Mouse (Mus musculus): ENCODE measurements around the gene Bmpr2.
"Not testable (repeated sequence)": the region's sequence is repeated elsewhere in the genome, so short reads cannot be mapped to it uniquely, and the experiment has no call there.

Gene Bmpr2

DNA sequence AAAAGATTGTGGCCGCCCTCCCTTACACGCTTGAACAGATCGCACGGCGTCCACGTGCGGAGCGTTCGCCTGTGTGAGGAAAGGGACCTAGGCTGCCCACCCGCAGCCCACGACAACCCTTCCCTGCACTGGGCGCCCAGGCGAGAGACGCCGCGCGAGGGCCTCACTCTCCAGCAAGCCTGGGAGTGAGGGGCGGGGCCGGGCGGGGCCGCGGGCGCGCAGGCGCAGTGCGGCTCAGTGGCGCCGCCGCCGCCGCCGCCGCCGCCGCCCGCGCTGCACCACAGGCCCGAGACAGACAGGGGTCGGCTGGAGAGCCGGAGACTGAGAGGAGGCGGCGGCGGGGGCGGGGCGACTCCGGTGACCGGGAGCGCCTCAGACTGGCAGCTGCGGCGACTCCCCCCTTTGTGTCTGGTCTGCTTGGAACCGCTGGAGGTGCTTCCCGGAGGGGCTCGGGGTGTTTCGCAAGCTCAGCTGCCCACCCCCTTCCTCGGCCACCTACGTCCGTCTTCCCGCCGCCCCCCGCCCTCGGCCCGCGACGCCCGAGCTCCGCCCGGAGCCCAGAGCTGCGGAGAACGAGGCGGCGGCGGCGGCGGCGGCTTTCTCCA lies at the start of gene Bmpr2:
Bmpr2 (plus strand) TSS at position 237 of the 605 bp plus-strand sequence.
- peak; percentile 90 for DNase-seq (ENCODE audit: low spot score)

DNA sequence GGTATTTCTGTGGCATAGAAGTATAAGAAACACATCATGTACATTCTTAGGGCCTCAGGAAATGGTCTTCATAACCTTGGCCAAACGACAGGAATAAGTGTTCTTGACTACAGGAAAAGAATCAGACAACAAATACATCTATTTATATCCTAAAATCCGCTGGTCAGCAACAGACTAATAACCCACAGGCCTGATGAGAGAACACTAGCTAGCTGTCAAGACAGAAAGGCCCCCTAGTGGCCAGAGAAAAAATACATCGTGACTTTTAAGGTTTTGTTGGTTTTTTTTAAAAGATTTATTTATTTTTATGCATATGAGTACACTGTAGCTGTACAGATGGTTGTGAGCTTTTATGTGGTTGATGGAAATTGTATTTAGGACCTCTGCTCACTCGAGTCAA lies 43.3 kb upstream of the Bmpr2 start:
- no peak for DNase-seq (ENCODE audit: low spot score)

DNA sequence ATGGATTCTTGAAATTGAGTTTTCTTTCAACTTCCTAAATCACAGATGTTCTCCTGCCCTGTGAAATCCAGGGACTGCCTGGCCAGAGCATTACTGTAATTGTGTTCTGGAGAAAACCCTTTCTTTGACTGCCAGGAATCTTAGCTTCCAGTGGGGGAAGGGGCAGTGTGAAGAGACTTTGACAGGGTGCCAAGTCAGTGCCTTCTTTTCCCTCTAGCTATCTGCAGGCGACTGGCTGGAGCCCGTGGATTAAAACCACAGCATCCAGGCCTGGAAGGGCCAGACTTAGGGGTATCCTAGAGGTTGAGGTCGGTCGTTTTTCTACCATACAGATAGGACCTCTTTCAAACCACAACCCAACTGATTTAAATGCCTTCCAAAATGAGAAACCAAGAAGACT lies 37.5 kb upstream of the Bmpr2 start:
- no peak for DNase-seq (ENCODE audit: low spot score)

DNA sequence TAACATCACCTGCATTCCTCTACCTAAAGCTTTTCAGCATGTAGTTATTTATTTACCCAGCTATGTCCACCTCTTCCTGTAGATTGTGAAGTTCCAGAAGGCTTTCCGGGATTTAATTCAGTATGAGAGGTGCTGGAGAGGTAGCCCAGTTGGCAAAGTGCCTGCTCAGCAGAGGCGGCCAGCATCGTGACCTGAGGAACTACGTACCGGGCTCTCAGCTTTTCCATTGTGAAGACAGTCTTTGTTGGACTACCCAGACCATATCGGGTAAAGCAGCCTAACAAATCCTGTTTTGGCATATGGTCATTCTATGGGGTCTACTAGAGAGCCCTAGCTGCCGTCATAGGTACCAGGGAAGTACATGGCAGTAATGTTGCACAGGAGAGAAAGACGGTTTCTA lies 33.1 kb upstream of the Bmpr2 start:
- peak; percentile 27 for DNase-seq (ENCODE audit: low spot score)

DNA sequence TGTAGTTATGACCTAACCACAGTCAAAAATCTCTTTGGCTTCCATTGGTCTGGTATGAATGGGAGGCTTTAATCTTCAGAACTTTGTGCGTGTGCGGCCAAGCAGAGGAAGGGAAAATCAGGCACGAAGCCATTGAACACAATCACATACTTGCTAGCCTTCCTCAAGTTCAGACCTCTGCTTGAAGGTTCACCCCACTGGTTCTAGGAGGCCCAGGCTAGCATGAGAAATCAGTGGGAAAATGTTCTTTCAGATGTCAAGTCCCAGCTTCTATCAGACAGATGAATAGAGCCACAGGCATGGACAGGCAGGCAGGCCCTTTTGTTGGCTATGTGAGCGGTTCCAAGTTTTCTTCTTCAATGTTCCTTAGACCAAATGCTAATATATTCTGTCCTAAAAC lies 32.5 kb upstream of the Bmpr2 start:
- DNase-seq (ENCODE audit: low spot score), result no peak

DNA sequence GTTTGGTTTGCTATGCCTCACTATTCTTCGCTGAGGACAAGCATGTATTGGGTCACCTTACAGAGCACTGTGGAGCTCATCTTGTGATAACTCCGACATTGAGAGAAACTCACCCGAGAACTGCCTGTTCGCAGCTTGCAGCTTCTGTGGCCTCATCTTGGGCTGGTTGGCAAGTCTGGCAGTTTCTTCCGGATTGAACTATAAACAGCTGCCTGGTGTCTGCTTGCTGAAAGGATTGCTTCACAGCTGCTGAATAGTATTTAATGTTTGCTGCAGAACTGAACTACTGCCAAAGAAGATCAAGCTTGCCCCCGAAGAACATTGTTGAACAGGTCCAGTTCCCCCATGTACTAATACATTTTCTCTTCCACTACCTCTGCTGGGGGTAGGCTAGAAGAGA lies 29.1 kb upstream of the Bmpr2 start:
- DNase-seq (ENCODE audit: low spot score), result no peak

DNA sequence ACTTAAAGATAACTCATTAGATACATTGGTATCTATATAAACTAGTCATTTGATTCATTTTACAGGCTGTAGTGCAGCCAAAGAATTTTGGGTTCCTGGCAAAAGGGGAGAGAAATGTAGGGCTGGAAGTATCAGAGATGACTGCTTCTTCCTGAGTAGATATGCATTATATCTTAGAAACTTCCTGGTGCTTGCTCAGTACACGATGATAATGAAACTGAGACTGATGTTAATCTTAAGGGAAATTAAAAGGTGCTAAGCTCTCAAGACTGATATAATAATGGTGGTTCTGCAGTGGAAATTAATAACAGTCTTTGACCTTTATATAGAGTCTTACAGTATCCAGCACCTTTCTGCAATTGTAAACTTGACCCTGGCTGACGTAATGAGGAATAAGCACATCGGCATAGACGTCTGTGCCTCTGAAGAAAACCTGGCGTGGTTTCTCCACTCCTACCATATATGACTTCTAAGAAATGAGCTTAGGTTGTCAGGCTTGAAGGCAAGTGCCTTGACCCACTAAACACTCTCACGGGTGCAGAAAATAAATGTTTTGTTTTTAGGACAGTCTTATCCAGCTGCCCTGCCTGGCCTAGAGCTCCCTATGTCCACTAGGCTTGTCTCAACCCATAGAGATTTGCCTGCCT lies 24.3 kb upstream of the Bmpr2 start:
- no peak for DNase-seq (ENCODE audit: low spot score)

DNA sequence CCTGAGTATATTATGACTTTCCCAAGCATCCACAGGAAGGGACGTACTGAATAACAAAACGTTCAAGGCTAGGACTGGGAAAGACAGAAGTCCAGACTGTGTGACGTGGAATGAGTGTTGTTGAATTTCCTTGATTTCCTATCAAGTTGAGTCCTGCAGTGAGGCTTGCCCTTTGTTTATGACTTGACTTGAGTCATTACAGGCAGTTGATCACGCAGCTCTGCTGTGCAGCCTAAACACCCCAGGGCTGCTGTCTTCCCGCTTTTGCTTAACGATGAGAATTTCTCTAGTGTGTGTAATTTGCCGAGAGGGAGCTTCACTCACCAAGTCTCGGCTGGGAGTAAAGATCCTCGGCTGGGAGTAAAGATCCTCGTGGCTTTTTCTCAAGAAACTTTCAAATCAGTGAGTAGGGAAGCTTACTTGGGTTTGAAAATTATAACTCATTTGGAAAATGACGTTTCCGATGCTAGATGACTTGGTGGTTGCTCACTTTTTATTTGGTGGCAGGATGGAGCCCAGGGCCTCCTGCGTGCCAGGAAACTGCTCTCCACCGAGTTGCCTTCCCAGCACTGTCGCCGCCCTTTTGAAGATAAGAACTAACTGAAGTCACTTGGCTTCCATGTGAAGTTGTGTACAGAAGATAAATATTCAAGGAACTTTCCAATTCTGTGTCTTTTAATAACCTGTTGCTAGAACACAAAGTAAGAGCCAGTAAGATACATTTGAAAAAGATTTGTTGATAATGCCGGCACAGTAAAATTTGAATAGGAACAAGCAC lies 23.4 kb upstream of the Bmpr2 start:
- peak; percentile 40 for DNase-seq (ENCODE audit: low spot score)

DNA sequence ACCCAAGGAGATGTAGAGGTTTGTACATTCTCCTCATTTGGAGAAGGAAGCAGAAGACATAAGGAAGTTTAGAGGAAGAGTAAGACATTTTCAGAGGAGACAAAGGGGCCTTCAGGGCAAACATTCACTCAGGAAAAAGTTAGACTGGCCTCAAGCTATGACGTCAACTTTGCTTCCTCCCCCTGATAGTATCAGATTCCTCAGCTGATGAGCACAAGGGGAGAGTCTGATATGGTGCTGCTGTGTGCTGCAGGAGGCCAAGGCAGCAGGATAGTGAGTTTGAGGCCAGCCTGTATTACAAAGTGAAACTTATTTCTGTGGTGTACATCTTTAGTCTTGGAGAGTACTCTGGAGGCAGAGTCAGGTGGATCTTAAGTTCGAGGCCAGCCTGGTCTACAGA lies 14.2 kb upstream of the Bmpr2 start:
- no peak for DNase-seq (ENCODE audit: low spot score)

DNA sequence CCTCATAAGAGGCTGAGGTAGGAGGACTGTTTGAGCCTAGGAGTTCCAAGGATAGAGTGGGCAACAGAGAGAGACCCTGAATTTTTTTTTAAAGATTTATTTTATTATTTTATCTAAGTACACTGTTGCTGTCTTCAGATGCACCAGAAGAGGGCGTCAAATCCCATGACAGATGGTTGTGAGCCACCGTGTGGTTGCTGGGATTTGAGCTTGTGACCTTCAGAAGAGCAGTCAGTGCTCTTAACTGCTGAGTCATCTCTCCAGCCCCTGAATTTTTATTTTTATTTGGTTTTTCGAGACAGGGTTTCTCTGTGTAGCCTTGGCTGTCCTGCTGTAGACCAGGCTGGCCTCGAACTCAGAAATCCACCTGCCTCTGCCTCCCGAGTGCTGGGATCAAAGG lies 13.5 kb upstream of the Bmpr2 start:
- DNase-seq (ENCODE audit: low spot score), result not testable (repeated sequence)

DNA sequence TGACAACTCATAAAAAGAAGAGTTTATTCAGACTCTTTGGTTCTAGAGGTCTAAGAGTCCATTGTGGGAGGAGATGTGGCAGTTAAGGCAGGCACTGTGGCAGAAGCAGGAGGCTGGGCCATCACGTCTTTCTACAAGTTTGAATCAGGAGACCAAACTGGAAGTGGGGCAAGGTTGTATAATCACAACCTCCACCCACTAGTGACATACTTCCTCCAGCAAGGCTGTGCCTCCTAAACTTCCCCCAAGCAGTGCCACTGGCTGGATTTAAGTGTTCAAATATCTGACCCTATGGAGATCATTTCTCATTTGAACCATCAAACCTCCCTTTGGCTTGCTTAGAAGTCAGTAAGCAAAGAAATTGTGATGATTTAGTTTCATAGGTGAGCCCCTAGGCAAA lies 7.9 kb upstream of the Bmpr2 start:
- DNase-seq (ENCODE audit: low spot score), result no peak

DNA sequence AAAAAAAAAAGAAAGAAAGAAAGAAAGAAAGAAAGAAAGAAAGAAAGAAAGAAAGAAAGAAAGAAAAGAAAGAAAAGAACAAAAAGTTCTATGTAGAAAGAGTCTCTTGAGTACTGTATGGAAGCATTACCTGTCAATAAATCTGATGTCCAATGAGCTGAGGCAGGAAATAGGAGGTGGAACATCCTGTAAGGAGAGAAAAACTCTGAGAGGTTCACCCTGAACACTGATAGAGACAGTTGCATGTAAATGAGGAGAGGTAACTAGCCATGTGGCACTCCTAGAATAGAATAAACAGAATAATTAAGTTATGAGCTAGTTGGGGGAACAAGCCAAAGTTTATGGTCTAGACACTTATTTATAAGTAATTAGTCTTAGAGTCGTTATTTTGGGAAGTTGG lies 4.9 kb upstream of the Bmpr2 start:
- DNase-seq (ENCODE audit: low spot score), result no peak

DNA sequence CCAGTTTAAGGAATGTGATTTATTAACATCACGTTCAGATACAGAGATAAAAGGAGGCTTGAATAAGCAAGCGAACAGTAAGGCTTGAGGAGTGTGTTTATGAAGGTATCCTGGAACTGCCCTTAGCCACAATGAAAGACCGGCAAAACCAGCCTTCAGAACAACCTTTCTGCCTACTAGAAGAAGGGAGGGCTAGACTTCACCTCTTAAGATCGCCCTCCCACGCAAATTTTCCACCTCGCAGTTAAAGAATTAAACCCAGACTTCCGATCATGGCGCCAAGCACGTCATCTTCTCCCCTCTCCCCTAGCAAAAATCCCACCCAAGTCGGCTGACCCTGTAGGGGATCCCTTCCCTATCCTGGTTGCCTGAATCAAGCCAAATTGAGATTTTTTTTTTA lies 992 bp upstream of the Bmpr2 start:
- DNase-seq (ENCODE audit: low spot score), result peak; percentile 73

DNA sequence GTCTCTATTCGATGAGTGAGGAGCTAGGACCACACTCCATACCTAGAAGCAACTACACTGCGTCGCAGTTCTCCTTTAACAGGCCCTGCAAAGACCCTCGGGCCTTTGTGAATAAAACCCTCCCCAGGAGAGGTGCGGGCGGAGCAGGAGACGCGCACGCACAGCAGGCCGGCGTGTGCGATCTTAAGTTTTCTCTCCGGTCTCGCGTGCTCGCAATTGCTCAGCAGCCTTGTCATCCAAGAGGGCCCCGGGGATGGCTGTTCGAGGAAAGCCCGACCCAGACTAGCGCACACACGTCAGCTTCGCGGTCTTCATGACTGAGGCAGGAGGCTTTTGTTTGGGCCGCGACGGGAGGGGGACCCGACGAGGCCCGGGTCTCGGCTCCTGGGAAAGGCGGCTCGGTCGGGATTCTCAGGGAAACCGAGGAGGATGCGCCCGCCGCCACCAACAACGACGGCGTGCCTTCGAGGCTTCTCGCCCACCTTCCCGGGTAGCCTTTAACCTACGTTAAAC lies 493 bp upstream of the Bmpr2 start:
- DNase-seq (ENCODE audit: low spot score), result peak; percentile 49

DNA sequence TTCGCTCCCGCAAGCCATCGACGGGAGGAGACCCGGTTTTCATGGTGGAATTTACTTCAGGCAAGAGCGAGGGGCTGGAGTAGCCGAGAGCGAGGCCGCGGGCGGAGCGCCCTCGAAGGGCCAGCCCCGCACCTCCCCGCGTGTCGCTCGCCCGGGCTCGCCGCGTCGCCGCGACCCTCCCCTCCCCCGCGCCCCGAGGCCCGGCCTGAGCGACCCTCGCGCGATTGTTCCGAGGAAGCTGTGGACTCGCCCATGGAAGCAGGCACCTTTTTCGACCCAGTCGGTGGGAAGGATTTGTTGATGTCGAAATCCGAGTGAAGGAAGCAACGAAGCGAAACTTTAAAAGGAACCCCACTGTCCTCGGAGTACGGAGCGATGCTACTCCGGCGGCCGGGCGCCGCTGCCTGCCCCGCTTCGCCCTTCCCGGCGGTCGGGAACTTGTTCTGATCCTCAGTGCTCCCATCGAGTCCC lies 616 bp downstream of the Bmpr2 start:
- DNase-seq (ENCODE audit: low spot score), result peak; percentile 56

DNA sequence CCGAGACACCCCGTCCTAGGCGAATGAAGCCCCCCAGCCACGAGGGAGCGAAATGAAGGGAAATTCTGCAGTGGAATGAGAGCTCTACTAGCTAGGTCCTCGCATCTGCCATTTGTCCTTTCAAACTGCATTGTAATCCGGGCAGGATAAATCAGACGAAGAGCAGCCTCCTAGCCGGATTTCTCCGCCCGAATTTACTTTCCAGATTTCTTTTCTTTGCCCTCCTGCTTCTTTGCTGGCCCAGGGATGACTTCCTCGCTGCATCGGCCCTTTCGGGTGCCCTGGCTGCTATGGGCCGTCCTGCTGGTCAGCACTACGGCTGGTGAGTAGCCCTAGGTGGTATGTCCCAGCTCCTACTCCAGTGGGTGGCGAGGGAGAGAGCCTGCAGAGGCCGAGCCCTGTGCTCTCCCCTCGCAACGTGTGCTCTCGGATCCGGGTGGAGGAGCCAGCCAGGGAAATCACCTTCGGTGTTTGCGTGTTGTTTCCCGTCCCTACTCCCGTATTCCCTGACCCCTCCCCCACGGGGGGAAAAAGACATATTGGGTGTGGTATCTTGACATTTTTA lies 1.3 kb downstream of the Bmpr2 start:
- peak; percentile 35 for DNase-seq (ENCODE audit: low spot score)

DNA sequence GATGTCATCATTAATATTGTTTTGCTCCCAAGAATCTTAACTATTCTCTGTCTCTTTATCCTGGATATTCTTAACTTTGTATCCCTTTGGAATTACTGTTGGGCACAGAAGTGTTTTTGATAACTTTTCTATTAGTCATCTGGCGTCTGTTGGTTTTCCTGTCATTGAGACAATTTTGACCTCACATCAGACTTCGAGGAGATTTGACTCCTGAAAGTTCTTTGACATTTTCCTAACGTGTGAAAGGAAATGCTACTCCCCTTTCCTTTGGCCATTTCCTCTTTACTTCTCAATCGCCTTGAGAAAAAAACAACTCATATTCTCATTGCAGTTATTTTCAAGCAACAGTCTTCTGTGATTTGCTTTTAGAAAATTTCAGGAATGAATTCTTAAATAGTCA lies 2.1 kb downstream of the Bmpr2 start:
- no peak for DNase-seq (ENCODE audit: low spot score)

DNA sequence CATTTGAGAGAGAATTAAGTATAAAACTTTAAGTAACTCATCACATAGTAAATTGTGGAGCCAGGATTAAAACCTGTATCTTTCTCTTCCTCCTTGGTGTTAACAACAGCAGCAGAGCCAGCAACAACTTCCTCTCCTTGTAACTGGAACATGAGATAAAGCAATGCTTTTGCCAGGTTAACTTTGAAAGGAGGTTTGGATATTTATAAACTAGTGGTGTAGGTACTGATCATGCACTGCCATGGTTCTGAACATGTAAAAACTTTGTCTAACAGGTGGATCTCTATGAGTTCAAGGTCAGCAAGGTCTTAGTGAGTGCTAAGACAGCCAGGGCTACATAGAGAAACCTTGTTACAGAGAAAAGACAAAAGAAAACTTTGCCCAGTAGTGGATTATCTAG lies 3.4 kb downstream of the Bmpr2 start:
- no peak for DNase-seq (ENCODE audit: low spot score)

DNA sequence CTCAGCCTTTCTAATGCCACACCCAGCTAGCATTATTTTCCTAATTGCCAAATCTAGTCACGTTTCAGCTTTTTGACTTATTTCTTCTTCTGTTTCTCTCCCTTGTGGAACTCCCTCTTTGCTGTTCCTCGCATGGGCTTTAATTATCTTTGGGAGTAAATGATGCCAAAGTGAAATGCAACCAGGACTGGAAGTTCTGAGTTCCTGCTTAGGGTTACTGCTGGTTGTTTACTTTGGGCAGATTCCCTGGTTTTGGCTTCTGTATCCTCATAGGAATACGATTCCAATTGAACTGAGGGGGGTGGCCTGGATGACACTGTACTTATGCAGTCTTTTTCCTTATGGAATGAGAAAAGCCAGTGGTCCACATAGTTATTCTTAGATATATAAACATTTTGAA lies 8.7 kb downstream of the Bmpr2 start:
- no peak for DNase-seq (ENCODE audit: low spot score)

DNA sequence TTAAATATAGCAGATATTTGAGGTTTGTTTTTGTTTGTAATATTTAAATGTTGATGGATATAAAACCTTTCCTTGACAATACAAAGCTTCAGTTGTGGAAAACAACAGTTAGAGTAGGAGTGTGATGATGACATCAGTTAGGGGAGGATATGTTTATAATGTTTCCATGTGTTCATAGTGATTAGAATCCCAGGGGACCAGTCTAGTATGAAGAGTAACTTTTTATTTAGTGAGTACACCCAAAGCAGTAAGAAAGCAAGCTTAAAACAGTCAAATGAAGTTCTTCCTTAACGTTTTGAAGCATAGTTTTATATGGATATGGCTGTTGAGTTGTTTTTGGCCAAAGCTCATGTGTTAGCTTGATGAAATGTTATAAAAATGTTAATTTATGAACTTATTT lies 17.9 kb downstream of the Bmpr2 start:
- no peak for DNase-seq (ENCODE audit: low spot score)

DNA sequence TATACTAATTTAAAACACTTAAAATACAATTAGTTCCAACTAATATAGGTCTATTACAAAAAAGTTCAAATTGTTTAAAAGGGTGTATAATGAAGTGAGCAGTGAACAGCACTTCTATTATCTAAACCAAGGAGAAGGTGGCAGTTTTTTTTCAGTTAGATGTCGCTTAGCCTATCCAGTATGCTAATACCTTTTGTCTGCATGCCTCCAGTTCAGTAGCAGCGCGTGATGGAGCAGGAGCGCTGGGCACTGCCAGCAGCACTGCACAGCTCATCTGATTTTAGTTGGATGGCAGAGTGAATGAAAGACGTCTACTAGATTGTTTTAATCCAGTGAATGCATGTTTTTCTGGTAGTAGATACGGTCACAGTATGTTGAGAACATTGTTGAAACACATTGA lies 25.8 kb downstream of the Bmpr2 start:
- no peak for DNase-seq (ENCODE audit: low spot score)

DNA sequence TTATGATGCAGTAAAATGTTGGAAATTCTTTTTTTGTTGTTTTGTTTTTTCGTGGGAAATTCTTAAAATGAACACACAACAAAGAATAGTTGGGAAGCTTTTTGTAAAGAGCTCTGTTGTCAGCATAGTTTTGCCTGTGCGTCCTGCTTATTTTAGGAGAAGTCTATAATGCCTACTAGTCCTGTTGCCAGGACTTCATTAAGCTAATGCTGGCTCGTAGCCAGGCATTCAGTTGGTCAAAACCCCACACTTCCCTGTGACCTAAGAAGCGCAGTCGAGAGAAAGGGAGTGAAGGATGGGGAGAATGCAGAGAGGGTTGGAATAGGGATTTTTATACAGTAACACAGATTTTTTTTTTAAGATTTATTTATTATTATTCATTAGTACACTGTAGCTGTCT lies 26.5 kb downstream of the Bmpr2 start:
- no peak for DNase-seq (ENCODE audit: low spot score)

DNA sequence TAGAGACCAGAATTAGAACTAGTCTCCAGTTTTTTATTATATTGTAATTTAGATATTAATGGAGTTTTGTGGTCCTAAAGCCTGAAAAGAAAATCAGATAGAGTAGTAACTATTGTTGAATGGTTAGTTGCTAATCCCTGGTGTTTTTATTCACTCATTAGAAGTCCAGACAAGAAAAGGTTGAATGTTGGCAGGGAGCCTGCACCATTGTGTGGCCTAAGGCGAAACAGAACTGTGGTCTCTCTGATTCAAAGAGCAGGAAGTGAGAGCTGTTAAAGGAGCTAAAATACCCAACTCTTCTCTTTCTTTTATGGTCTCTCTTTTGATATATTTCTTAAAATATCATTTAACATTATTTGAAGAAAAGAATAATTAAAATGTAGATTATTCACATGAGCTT lies 32.1 kb downstream of the Bmpr2 start:
- peak; percentile 8 for DNase-seq (ENCODE audit: low spot score)

Measured in urinary bladder, postnatal 14 days (tissue).